Mouse (Mus musculus) hindlimb bud, embryonic 11.5 days (tissue): ENCODE results near the gene Npm1.

ENCODE experiments used
- DNase-seq: peaks from one replicate; pipeline ENCODE4 v3.0.0-alpha.2; 2012; ENCODE audit warnings: low read depth, low spot score; ENCODE audit errors: extremely low spot score

Npm1 gene

GRCm38 (mm10) chr11:33103291-33103943 is 59.6 kb downstream of the Npm1 start:
- no peak for DNase-seq
